Mouse (Mus musculus) yolk sac, embryonic 10.5 days (tissue): ENCODE measurements around the gene Blmh.

ENCODE experiments used
- DNase-seq: peaks from one replicate; pipeline ENCODE4 v3.0.0-alpha.2; 2017; ENCODE audit warnings: low spot score

Blmh gene

GRCm38 (mm10) chr11:76998705-76999226 is 74.2 kb downstream of the Blmh start:
- DNase-seq: peak; percentile 25

GRCm38 (mm10) chr11:77000741-77001140 is 76.1 kb downstream of the Blmh start:
- DNase-seq: no peak

- no peak for DNase-seq
These were observed 77.8 kb downstream of the Blmh start for GRCm38 (mm10) chr11:77002361-77002760.

GRCm38 (mm10) chr11:77005881-77006280 is 81.3 kb downstream of the Blmh start:
- no peak for DNase-seq

- DNase-seq: no peak
These were observed 82.0 kb downstream of the Blmh start for GRCm38 (mm10) chr11:77006616-77007015.

GRCm38 (mm10) chr11:77009069-77010025 is 84.7 kb downstream of the Blmh start:
- DNase-seq: peak; percentile 57

GRCm38 (mm10) chr11:77010762-77011475 is 86.3 kb downstream of the Blmh start:
- peak; percentile 45 for DNase-seq

- peak; percentile 55 for DNase-seq
These were observed 93.4 kb downstream of the Blmh start for GRCm38 (mm10) chr11:77018046-77018445.

GRCm38 (mm10) chr11:77019539-77019938 is 94.9 kb downstream of the Blmh start:
- DNase-seq: peak; percentile 81

- peak; percentile 74 for DNase-seq
These were observed 97.3 kb downstream of the Blmh start for GRCm38 (mm10) chr11:77021749-77022396.

GRCm38 (mm10) chr11:77026559-77026958 is 102.0 kb downstream of the Blmh start:
- DNase-seq: no peak

- DNase-seq: no peak
These were observed 103.5 kb downstream of the Blmh start for GRCm38 (mm10) chr11:77028157-77028556.

GRCm38 (mm10) chr11:77031151-77031934 is 106.7 kb downstream of the Blmh start:
- no peak for DNase-seq
